Mouse (Mus musculus): Measurements from ENCODE around the gene Zfp454. TPM values are rescaled to one million over a fixed set of nuclear protein-coding genes. Genes with fewer than 3 reads are reported as not detected.

Zfp454 gene
- polyA plus RNA-seq, 1 experiment: not detected

- Histone ChIP-seq H3K4me3 (ENCODE audit: insufficient read depth, poor library complexity, severe bottlenecking) (no peak within 1 kb of the TSS), H3K79me2 (ENCODE audit: control insufficient read depth, insufficient read depth) (no peaks in the 10 kb centered on the region), H3ac (ENCODE audit: control insufficient read depth, insufficient read length, low read depth) (no peak within 1 kb of the TSS), H3K27me3 (ENCODE audit: control insufficient read depth, insufficient read depth, insufficient read length) (peaks cover 67% of the 10 kb centered on the region), H3K79me3 (ENCODE audit: low read depth) (no peaks in the 10 kb centered on the region), H3K36me3 (ENCODE audit: control insufficient read depth, insufficient read depth) (no peaks in the 10 kb centered on the region)
- TF ChIP-seq MAX (IDR thresholded peaks at IDR 0.05): no peak
- TF ChIP-seq MYOG (IDR thresholded peaks at IDR 0.05; ENCODE audit: control insufficient read depth, extremely low read depth, insufficient read length): no peak
- no peak for TF ChIP-seq CEBPB (IDR thresholded peaks at IDR 0.05; ENCODE audit: low read depth)
Measured at GRCm38 (mm10) chr11:50850177-50850735, 37.2 kb downstream of the Zfp454 start, which contains the start of gene Grm6. Grm6 (plus strand) TSS chr11:50850685.

- Histone ChIP-seq H3K79me3 (ENCODE audit: low read depth) (no peaks in the 10 kb centered on the region), H3K27me3 (ENCODE audit: control insufficient read depth, insufficient read depth, insufficient read length) (peaks cover 75% of the 10 kb centered on the region), H3K4me3 (ENCODE audit: insufficient read depth, poor library complexity, severe bottlenecking) (no peak overlapping the region), H3K36me3 (ENCODE audit: control insufficient read depth, insufficient read depth) (no peaks in the 10 kb centered on the region), H3ac (ENCODE audit: control insufficient read depth, insufficient read length, low read depth) (no peak overlapping the region), H3K79me2 (ENCODE audit: control insufficient read depth, insufficient read depth) (no peaks in the 10 kb centered on the region)
- TF ChIP-seq MAX (IDR thresholded peaks at IDR 0.05) (no peak), MYOG (IDR thresholded peaks at IDR 0.05; ENCODE audit: control insufficient read depth, extremely low read depth, insufficient read length) (no peak), CTCF (IDR thresholded peaks at IDR 0.05; ENCODE audit: control insufficient read depth, insufficient read depth, insufficient read length) (no peak), CEBPB (IDR thresholded peaks at IDR 0.05; ENCODE audit: low read depth) (no peak), FOSL1 (IDR thresholded peaks at IDR 0.05; ENCODE audit: insufficient read depth, low read length, poor library complexity, severe bottlenecking) (no peak), MYOD1 (IDR thresholded peaks at IDR 0.05; ENCODE audit: control insufficient read depth, insufficient read length, low read depth) (no peak), USF1 (IDR thresholded peaks at IDR 0.05; ENCODE audit: low read depth) (no peak)
Measured at GRCm38 (mm10) chr11:50849310-50849709, 38.1 kb downstream of the Zfp454 start.

DNA sequence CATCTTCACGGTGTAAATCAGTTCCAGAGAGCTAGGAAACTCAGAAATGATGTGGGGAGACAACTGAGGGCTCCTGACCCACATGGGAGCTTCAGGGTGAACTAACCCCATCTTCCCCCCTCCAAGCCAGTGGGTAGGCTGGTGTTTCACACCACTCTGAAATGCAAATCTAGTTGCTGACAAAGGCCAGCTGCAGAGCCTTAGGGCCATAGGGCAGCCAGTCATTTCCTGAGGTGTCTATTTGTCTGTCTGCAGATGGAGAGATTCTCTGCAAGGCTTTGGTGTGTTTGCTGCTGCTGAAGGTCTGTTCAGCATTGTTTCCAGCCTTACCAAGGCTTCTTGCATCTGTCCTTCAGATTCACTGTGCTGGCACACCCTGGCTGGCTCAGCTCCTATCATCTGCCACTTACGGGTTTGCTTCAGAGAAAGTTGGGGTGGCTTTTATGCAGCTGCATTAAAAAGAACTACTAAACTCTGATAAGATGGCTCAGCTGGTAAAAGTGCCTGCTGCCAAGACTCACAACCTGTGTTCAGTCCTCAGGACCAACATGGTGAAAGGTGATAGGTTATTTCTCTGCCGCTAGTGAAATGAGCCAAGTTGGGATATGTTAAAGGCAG, 38.8 kb downstream of the Zfp454 start:
- Histone ChIP-seq H3K4me3 (ENCODE audit: insufficient read depth, poor library complexity, severe bottlenecking) (no peak overlapping the region), H3K36me3 (ENCODE audit: control insufficient read depth, insufficient read depth) (no peaks in the 10 kb centered on the region), H3K79me2 (ENCODE audit: control insufficient read depth, insufficient read depth) (no peaks in the 10 kb centered on the region), H3ac (ENCODE audit: control insufficient read depth, insufficient read length, low read depth) (no peak overlapping the region), H3K79me3 (ENCODE audit: low read depth) (no peaks in the 10 kb centered on the region), H3K27me3 (ENCODE audit: control insufficient read depth, insufficient read depth, insufficient read length) (peaks cover 69% of the 10 kb centered on the region)
- TF ChIP-seq MYOG (IDR thresholded peaks at IDR 0.05; ENCODE audit: control insufficient read depth, extremely low read depth, insufficient read length) (no peak), CTCF (IDR thresholded peaks at IDR 0.05; ENCODE audit: control insufficient read depth, insufficient read depth, insufficient read length) (no peak), MAX (IDR thresholded peaks at IDR 0.05) (no peak), FOSL1 (IDR thresholded peaks at IDR 0.05; ENCODE audit: insufficient read depth, low read length, poor library complexity, severe bottlenecking) (no peak), CEBPB (IDR thresholded peaks at IDR 0.05; ENCODE audit: low read depth) (no peak), USF1 (IDR thresholded peaks at IDR 0.05; ENCODE audit: low read depth) (no peak), MYOD1 (IDR thresholded peaks at IDR 0.05; ENCODE audit: control insufficient read depth, insufficient read length, low read depth) (no peak)

DNA sequence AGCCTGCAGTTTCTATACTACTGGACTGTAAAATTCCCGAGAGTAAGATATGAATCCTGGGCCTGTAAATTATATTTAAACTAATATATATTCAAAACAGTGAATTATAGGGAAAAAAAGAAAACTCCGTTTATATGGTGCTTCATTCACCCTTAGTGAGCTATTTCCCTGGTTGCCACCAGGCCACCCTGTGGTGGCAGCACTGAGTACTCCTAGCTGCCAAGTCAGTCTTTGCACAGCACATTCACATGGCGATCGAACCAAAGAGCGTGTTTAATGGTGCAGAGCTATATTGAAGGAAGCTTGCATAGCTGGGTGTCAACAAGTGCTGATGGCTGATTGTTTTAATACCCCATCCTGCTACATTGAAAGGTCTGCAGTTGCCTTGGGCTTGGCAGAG, 40.4 kb downstream of the Zfp454 start:
- Histone ChIP-seq H3K79me2 (ENCODE audit: control insufficient read depth, insufficient read depth) (no peaks in the 10 kb centered on the region), H3K36me3 (ENCODE audit: control insufficient read depth, insufficient read depth) (no peaks in the 10 kb centered on the region), H3K27me3 (ENCODE audit: control insufficient read depth, insufficient read depth, insufficient read length) (peaks cover 57% of the 10 kb centered on the region)

GRCm38 (mm10) chr11:50845951-50846350, 41.5 kb downstream of the Zfp454 start:
- Histone ChIP-seq H3K79me3 (ENCODE audit: low read depth) (no peaks in the 10 kb centered on the region), H3ac (ENCODE audit: control insufficient read depth, insufficient read length, low read depth) (no peak overlapping the region), H3K4me3 (ENCODE audit: insufficient read depth, poor library complexity, severe bottlenecking) (no peak overlapping the region), H3K79me2 (ENCODE audit: control insufficient read depth, insufficient read depth) (no peaks in the 10 kb centered on the region), H3K36me3 (ENCODE audit: control insufficient read depth, insufficient read depth) (no peaks in the 10 kb centered on the region), H3K27me3 (ENCODE audit: control insufficient read depth, insufficient read depth, insufficient read length) (peaks cover 52% of the 10 kb centered on the region)
- TF ChIP-seq USF1 (IDR thresholded peaks at IDR 0.05; ENCODE audit: low read depth) (no peak), MAX (IDR thresholded peaks at IDR 0.05) (no peak), MYOG (IDR thresholded peaks at IDR 0.05; ENCODE audit: control insufficient read depth, extremely low read depth, insufficient read length) (no peak), MYOD1 (IDR thresholded peaks at IDR 0.05; ENCODE audit: control insufficient read depth, insufficient read length, low read depth) (no peak), CEBPB (IDR thresholded peaks at IDR 0.05; ENCODE audit: low read depth) (no peak), FOSL1 (IDR thresholded peaks at IDR 0.05; ENCODE audit: insufficient read depth, low read length, poor library complexity, severe bottlenecking) (no peak), CTCF (IDR thresholded peaks at IDR 0.05; ENCODE audit: control insufficient read depth, insufficient read depth, insufficient read length) (no peak)

More for the DNA sequence above, 40.4 kb downstream of the Zfp454 start:
- TF ChIP-seq USF1 (IDR thresholded peaks at IDR 0.05; ENCODE audit: low read depth): no peak
- TF ChIP-seq MYOD1 (IDR thresholded peaks at IDR 0.05; ENCODE audit: control insufficient read depth, insufficient read length, low read depth): no peak
- TF ChIP-seq CEBPB (IDR thresholded peaks at IDR 0.05; ENCODE audit: low read depth): no peak
- no peak for TF ChIP-seq MAX (IDR thresholded peaks at IDR 0.05)
- TF ChIP-seq FOSL1 (IDR thresholded peaks at IDR 0.05; ENCODE audit: insufficient read depth, low read length, poor library complexity, severe bottlenecking): no peak
- TF ChIP-seq CTCF (IDR thresholded peaks at IDR 0.05; ENCODE audit: control insufficient read depth, insufficient read depth, insufficient read length): no peak
- TF ChIP-seq MYOG (IDR thresholded peaks at IDR 0.05; ENCODE audit: control insufficient read depth, extremely low read depth, insufficient read length): no peak
- no peak overlapping the region for H3ac ChIP-seq (ENCODE audit: control insufficient read depth, insufficient read length, low read depth)
- H3K4me3 ChIP-seq (ENCODE audit: insufficient read depth, poor library complexity, severe bottlenecking): no peak overlapping the region
- no peaks in the 10 kb centered on the region for H3K79me3 ChIP-seq (ENCODE audit: low read depth)
